Mouse (Mus musculus) c-Kit-negative CD71-positive TER-119-positive erythroid progenitor cells, embryonic 14.5 days (primary cell): ENCODE data around the gene Smim4.
A peak's percentile ranks its signal among the peaks of the same experiment; 100 is the strongest.

Experiments used
- DNase-seq: peaks from one replicate; pipeline ENCODE4 v3.0.0-alpha.2; 2013; ENCODE audit warnings: low read depth, low spot score

Smim4 gene

GRCm38 (mm10) chr14:31125106-31126075 is 3.4 kb downstream of the Smim4 start:
- DNase-seq = no peak

GRCm38 (mm10) chr14:31115522-31115921 is 13.2 kb downstream of the Smim4 start:
- no peak for DNase-seq

GRCm38 (mm10) chr14:31114011-31114410 is 14.7 kb downstream of the Smim4 start:
- DNase-seq = no peak

- no peak for DNase-seq
Measured at GRCm38 (mm10) chr14:31112187-31112586, 16.6 kb downstream of the Smim4 start.

- DNase-seq = no peak
Measured at GRCm38 (mm10) chr14:31110613-31111012, 18.1 kb downstream of the Smim4 start.

- no peak for DNase-seq
Measured at GRCm38 (mm10) chr14:31105156-31105555, 23.6 kb downstream of the Smim4 start.

GRCm38 (mm10) chr14:31089918-31090317 is 38.8 kb downstream of the Smim4 start:
- DNase-seq = no peak

- no peak for DNase-seq
Measured at GRCm38 (mm10) chr14:31088515-31088914, 40.2 kb downstream of the Smim4 start.

GRCm38 (mm10) chr14:31087433-31087832 is 41.3 kb downstream of the Smim4 start:
- no peak for DNase-seq

GRCm38 (mm10) chr14:31081147-31081546 is 47.6 kb downstream of the Smim4 start:
- DNase-seq = no peak

- peak; percentile 42 for DNase-seq
Measured at GRCm38 (mm10) chr14:31079313-31080028, 49.3 kb downstream of the Smim4 start.

- DNase-seq = no peak
Measured at GRCm38 (mm10) chr14:31078597-31079208, 50.1 kb downstream of the Smim4 start.

- no peak for DNase-seq
Measured at GRCm38 (mm10) chr14:31069086-31069733, 59.5 kb downstream of the Smim4 start.

- no peak for DNase-seq
Measured at GRCm38 (mm10) chr14:31062277-31062676, 66.5 kb downstream of the Smim4 start.

GRCm38 (mm10) chr14:31045817-31046216 is 82.9 kb downstream of the Smim4 start:
- DNase-seq = peak; percentile 71

- DNase-seq = no peak
Measured at GRCm38 (mm10) chr14:31045296-31045695, 83.5 kb downstream of the Smim4 start.
